Mouse (Mus musculus) embryonic facial prominence, embryonic 13.5 days (tissue): ENCODE results near the gene Paqr5. TPM values are rescaled to one million over a fixed set of nuclear protein-coding genes. Genes with fewer than 3 reads are reported as not detected.

Experiments used
- ATAC-seq: fragments of 200-750 bp; cut with Nextera tagmentation; 2 replicates; pipeline ENCODE4 v1.8.0; 2017; ENCODE audit warnings: low read depth; ENCODE audit not compliant: insufficient number of reproducible peaks, insufficient read depth, low FRiP score, low TSS enrichment
- H3K27ac ChIP-seq: fragments of 300-500 bp; sonication (generic); 2 replicates; pipeline ENCODE4 v1.5.1; 2015; ENCODE audit warnings: moderate library complexity, mild to moderate bottlenecking, inconsistent platforms
- H3K27me3 ChIP-seq: fragments of 300-500 bp; sonication (generic); 2 replicates; pipeline ENCODE4 v1.6.1; 2015; ENCODE audit warnings: mild to moderate bottlenecking, inconsistent platforms
- H3K36me3 ChIP-seq: fragments of 300-500 bp; sonication (generic); 2 replicates; pipeline ENCODE4 v1.6.1; 2015; ENCODE audit warnings: mild to moderate bottlenecking, inconsistent platforms
- H3K4me1 ChIP-seq: fragments of 300-500 bp; sonication (generic); 2 replicates; pipeline ENCODE4 v1.6.1; 2015; ENCODE audit warnings: inconsistent platforms
- H3K4me2 ChIP-seq: fragments of 300-500 bp; sonication (generic); 2 replicates; pipeline ENCODE4 v1.6.1; 2015; ENCODE audit warnings: moderate library complexity, mild to moderate bottlenecking, inconsistent platforms
- H3K4me3 ChIP-seq: fragments of 300-500 bp; sonication (generic); 2 replicates; pipeline ENCODE4 v1.5.1; 2015; ENCODE audit warnings: mild to moderate bottlenecking, inconsistent platforms
- H3K9ac ChIP-seq: fragments of 300-500 bp; sonication (generic); 2 replicates; pipeline ENCODE4 v1.6.1; 2015; ENCODE audit warnings: mild to moderate bottlenecking, inconsistent platforms
- H3K9me3 ChIP-seq: fragments of 300-500 bp; sonication (generic); 2 replicates; pipeline ENCODE4 v1.6.1; 2016; ENCODE audit warnings: inconsistent platforms
- WGBS: fragments of 180-500 bp; shearing (Covaris S2); methylation state at CpG from one replicate; pipeline ENCODE4 v1.1.7; 2015; ENCODE audit warnings: mixed read lengths; 5-methylcytosine and 5-hydroxymethylcytosine counted together
- polyA plus RNA-seq: library from polyadenylated mRNA; unstranded; fragments of >200 nt; fragmentation: Nextera tagmentation; extraction: Ambion mirVana; gene quantifications from 2 replicates; pipeline ENCODE4 v1.2.1, GENCODE M21; 2015

The Paqr5 gene
- 3.4 and 4.3 TPM in 2 replicates for polyA plus RNA-seq

DNA sequence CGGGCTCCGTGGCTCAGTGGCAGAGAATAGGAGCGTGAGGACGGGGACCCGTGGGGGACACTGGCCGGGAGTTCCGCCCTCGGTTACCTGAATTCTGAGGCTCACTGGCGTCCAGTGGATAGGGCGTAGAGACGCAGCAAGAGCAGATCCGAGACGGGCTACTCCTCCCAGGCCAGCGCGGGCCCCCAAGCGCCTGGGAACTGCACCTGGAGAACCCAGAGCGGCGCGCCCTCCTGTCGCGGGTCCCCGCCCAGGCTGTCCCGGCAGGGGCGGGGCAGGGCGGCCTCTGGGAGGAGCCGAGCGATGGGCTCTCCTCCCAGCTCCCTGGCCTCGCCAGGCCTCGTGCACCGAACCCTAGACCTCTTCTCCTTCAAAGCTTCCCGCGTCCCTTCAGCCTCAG, at the start of gene Paqr5:
Gene Paqr5 (minus strand): TSS at position 257 of the 400 bp plus-strand sequence.
- WGBS = under 1% methylated on average over 29 of the region's 32 CpGs
- H3K4me3 ChIP-seq = peak within 1 kb of the TSS; percentile 51
- peak within 1 kb of the TSS; percentile 88 for H3K4me2 ChIP-seq
- peak within 1 kb of the TSS; percentile 65 for H3K9ac ChIP-seq
- H3K27ac ChIP-seq = no peak within 1 kb of the TSS
- peaks cover 16% of the 10 kb centered on the region for H3K4me1 ChIP-seq
- peak; percentile 46; the same call in 1 of the 2 replicates for ATAC-seq
- no peaks in the 10 kb centered on the region for H3K9me3 ChIP-seq
- H3K36me3 ChIP-seq = no peaks in the 10 kb centered on the region
- peaks cover 52% of the 10 kb centered on the region for H3K27me3 ChIP-seq

GRCm38 (mm10) chr9:62062234-62062633, 35.6 kb upstream of the Paqr5 start:
- H3K4me1 ChIP-seq = no peaks in the 10 kb centered on the region
- H3K27ac ChIP-seq = no peak overlapping the region
- no peak for ATAC-seq
- no peaks in the 10 kb centered on the region for H3K27me3 ChIP-seq
- no peaks in the 10 kb centered on the region for H3K9me3 ChIP-seq
- WGBS = 89% methylated on average over 3 of the region's 3 CpGs
- H3K9ac ChIP-seq = no peak overlapping the region
- no peak overlapping the region for H3K4me2 ChIP-seq
- peaks cover 13% of the 10 kb centered on the region for H3K36me3 ChIP-seq
- H3K4me3 ChIP-seq = no peak overlapping the region

DNA sequence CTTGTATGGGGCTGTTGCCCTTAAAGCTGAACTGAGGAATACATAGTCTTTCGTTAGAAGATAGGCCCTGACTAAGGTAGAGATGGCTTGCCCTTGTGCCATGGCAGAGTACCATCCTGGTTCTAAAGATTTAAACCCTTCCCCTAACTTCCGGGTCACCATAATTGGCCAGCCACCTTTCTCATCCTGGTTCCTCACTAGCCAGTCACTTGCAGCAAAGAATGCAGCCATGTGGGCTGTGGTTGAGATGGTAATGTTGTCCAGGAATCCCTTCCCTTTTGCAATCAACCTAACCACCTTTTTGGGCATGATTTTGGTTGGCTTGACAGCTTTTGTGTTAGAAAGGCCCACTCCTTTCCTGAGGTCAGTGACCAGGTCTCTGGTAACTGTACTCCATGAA, 33.8 kb upstream of the Paqr5 start:
- Histone ChIP-seq H3K9me3 (no peaks in the 10 kb centered on the region), H3K4me3 (no peak overlapping the region), H3K27me3 (no peaks in the 10 kb centered on the region), H3K9ac (no peak overlapping the region), H3K4me2 (no peak overlapping the region), H3K36me3 (peaks cover 13% of the 10 kb centered on the region), H3K27ac (no peak overlapping the region), H3K4me1 (no peaks in the 10 kb centered on the region)
- ATAC-seq = no peak
- 91% methylated on average over 2 of the region's 2 CpGs for WGBS

- no peaks in the 10 kb centered on the region for H3K9me3 ChIP-seq
- 81% methylated on average over 11 of the region's 11 CpGs for WGBS
- no peaks in the 10 kb centered on the region for H3K27me3 ChIP-seq
- peaks cover 13% of the 10 kb centered on the region for H3K36me3 ChIP-seq
- H3K4me3 ChIP-seq = no peak overlapping the region
- no peak overlapping the region for H3K9ac ChIP-seq
- no peak overlapping the region for H3K4me2 ChIP-seq
- ATAC-seq = no peak
- H3K4me1 ChIP-seq = no peaks in the 10 kb centered on the region
- no peak overlapping the region for H3K27ac ChIP-seq
These were observed 33.3 kb upstream of the Paqr5 start for GRCm38 (mm10) chr9:62059941-62060340.

DNA sequence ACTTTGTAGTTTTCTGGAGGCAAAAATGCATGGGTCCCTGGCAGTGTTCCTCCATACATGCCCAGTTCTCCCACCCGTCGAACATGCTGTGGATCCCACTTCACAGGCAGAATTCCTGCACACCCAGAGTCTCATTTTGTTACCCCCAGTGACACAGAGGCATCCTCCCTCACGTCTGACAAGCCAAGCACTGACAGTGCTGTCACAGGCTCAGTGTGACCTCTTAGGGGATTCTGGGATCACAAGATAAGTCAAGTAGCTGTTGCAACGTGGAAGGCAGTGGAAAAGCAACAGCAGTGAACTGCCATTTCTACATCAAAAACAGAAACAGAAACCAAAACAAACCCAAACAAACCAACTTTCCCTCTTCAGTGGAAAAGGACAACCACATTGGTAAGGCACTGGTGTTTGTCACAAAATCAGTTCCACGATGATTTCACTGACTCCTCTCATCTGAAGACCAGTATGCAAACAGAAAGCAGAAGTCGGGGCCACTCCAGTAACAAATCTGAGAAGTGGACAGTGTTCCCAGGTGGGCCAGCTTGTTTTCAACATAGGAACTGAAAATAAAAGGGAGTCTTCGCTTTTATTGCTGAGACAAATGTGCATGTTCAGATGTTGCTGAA, 31.3 kb upstream of the Paqr5 start:
- no peaks in the 10 kb centered on the region for H3K27me3 ChIP-seq
- peaks cover 13% of the 10 kb centered on the region for H3K36me3 ChIP-seq
- 79% methylated on average over 7 of the region's 7 CpGs for WGBS
- no peaks in the 10 kb centered on the region for H3K9me3 ChIP-seq
- H3K4me1 ChIP-seq = no peaks in the 10 kb centered on the region
- ATAC-seq = no peak
- no peak overlapping the region for H3K4me3 ChIP-seq
- no peak overlapping the region for H3K9ac ChIP-seq
- H3K4me2 ChIP-seq = no peak overlapping the region
- H3K27ac ChIP-seq = no peak overlapping the region

- H3K4me1 ChIP-seq = peaks cover 4% of the 10 kb centered on the region; the same call in 1 of the 2 replicates
- H3K4me2 ChIP-seq = no peak overlapping the region
- no peak for ATAC-seq
- H3K27me3 ChIP-seq = no peaks in the 10 kb centered on the region
- H3K4me3 ChIP-seq = no peak overlapping the region
- no peak overlapping the region for H3K27ac ChIP-seq
- no peak overlapping the region for H3K9ac ChIP-seq
- no peaks in the 10 kb centered on the region for H3K9me3 ChIP-seq
- H3K36me3 ChIP-seq = peaks cover 13% of the 10 kb centered on the region
- 83% methylated on average over 2 of the region's 2 CpGs for whole genome bisulfite sequencing
These were observed 29.6 kb upstream of the Paqr5 start for GRCm38 (mm10) chr9:62056206-62056605.

DNA sequence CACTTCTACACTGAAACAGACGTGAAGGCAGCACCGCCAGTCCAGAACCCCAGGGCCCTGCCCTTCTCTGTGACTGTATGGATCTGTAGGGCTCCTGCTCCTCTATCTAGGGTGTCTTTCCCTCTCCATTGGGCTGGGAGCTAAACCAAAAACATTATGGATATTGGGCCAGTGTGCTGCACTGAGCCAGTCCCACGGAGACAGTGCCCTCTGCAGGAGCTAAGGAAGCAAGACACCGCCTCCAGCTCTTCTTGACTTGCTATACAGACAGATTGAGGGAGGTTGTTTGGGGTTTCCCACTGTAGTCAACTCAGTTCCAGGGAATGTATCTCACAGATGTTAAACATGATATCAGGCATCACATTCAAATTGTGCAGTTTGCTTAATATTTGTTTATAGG, 24.1 kb upstream of the Paqr5 start:
- H3K27me3 ChIP-seq = no peaks in the 10 kb centered on the region
- H3K4me3 ChIP-seq = no peak overlapping the region
- no peak overlapping the region for H3K9ac ChIP-seq
- H3K36me3 ChIP-seq = no peaks in the 10 kb centered on the region; the same call in 1 of the 2 replicates
- H3K4me1 ChIP-seq = peaks cover 4% of the 10 kb centered on the region; the same call in 1 of the 2 replicates
- ATAC-seq = no peak
- no peak overlapping the region for H3K27ac ChIP-seq
- WGBS = 35% methylated on average over 4 of the region's 4 CpGs
- H3K4me2 ChIP-seq = no peak overlapping the region
- no peaks in the 10 kb centered on the region for H3K9me3 ChIP-seq

DNA sequence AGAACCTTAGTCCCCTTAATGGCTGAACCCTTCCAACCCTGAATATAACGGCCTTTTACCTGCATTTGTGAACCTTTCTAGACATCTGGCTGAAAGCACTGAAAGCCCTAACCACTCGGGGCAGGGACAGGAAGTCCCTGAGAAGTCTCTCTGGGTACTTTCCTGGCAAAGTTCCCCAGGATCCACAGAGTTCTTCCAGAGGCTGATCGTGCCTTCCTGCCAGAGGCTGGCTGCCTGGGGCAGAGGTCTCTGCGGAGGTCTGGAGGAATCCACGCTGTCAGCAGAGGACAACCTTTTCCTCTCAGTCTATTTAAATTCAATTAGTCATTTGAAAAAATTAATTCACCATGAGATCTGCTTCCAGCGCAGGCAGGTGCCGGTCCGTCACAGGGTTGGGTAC, 22.5 kb upstream of the Paqr5 start:
- no peak for ATAC-seq
- Histone ChIP-seq H3K4me1 (peaks cover 4% of the 10 kb centered on the region; the same call in 1 of the 2 replicates), H3K27ac (no peak overlapping the region), H3K4me3 (no peak overlapping the region), H3K4me2 (no peak overlapping the region), H3K36me3 (no peaks in the 10 kb centered on the region; the same call in 1 of the 2 replicates), H3K27me3 (no peaks in the 10 kb centered on the region), H3K9me3 (no peaks in the 10 kb centered on the region), H3K9ac (no peak overlapping the region)
- WGBS = 59% methylated on average over 8 of the region's 8 CpGs

GRCm38 (mm10) chr9:62042167-62042566, 15.5 kb upstream of the Paqr5 start:
- no peak overlapping the region for H3K9ac ChIP-seq
- no peaks in the 10 kb centered on the region for H3K36me3 ChIP-seq
- H3K4me1 ChIP-seq = no peaks in the 10 kb centered on the region
- H3K27me3 ChIP-seq = 0 out of 2 replicates have a peak, but pooled peaks cover 3% of the 10 kb centered on the region
- H3K4me3 ChIP-seq = no peak overlapping the region
- H3K9me3 ChIP-seq = no peaks in the 10 kb centered on the region
- H3K4me2 ChIP-seq = no peak overlapping the region
- H3K27ac ChIP-seq = no peak overlapping the region
- ATAC-seq = no peak
- WGBS = 81% methylated on average over 3 of the region's 3 CpGs

- no peak for ATAC-seq
- H3K4me2 ChIP-seq = peak overlapping the region; percentile 45
- H3K4me1 ChIP-seq = no peaks in the 10 kb centered on the region
These were observed 13.5 kb upstream of the Paqr5 start for GRCm38 (mm10) chr9:62040008-62040608.

DNA sequence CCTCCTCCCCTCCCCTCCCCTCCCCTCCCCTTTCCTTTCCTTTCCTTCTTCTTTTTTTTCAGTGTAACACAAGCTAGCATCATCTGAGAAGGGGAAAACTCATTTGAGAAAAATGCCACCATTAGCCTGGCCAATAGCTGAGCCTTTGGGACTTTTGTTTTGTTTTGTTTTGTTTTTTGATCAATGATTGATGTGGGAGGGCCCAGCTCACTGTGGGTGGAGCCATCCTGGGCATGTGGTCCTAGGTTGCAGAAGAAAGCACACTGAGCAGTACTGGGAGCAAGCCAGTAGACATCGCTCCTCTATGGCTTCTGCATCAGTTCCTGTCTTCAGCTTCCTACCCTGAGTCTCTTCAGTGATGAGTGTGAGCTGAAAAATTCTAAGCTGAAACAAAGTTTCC, 9.2 kb upstream of the Paqr5 start:
- Histone ChIP-seq H3K36me3 (no peaks in the 10 kb centered on the region), H3K9ac (no peak overlapping the region), H3K27ac (no peak overlapping the region), H3K27me3 (0 out of 2 replicates have a peak, but pooled peaks cover 3% of the 10 kb centered on the region), H3K4me3 (no peak overlapping the region), H3K4me1 (no peaks in the 10 kb centered on the region), H3K4me2 (no peak overlapping the region), H3K9me3 (no peaks in the 10 kb centered on the region)
- ATAC-seq = no peak
- WGBS = 69% methylated on average over 1 of the region's 1 CpGs

More at GRCm38 (mm10) chr9:62040008-62040608, 13.5 kb upstream of the Paqr5 start:
- 6% methylated on average over 20 of the region's 20 CpGs for WGBS
- Histone ChIP-seq H3K27me3 (0 out of 2 replicates have a peak, but pooled peaks cover 3% of the 10 kb centered on the region), H3K27ac (no peak overlapping the region), H3K36me3 (no peaks in the 10 kb centered on the region), H3K4me3 (peak overlapping the region; percentile 14; the same call in 1 of the 2 replicates), H3K9me3 (no peaks in the 10 kb centered on the region), H3K9ac (no peak overlapping the region)

GRCm38 (mm10) chr9:62032206-62032605, 5.5 kb upstream of the Paqr5 start:
- Histone ChIP-seq H3K4me1 (peaks cover 1% of the 10 kb centered on the region; the same call in 1 of the 2 replicates), H3K4me2 (no peak overlapping the region), H3K36me3 (no peaks in the 10 kb centered on the region), H3K27me3 (peaks cover 20% of the 10 kb centered on the region), H3K9ac (no peak overlapping the region), H3K9me3 (no peaks in the 10 kb centered on the region), H3K27ac (no peak overlapping the region), H3K4me3 (no peak overlapping the region)
- no peak for ATAC-seq
- 86% methylated on average over 3 of the region's 3 CpGs for WGBS
